Comparison of ENCODE assay signal across 8 mouse cellular contexts in the genomic region with DNA sequence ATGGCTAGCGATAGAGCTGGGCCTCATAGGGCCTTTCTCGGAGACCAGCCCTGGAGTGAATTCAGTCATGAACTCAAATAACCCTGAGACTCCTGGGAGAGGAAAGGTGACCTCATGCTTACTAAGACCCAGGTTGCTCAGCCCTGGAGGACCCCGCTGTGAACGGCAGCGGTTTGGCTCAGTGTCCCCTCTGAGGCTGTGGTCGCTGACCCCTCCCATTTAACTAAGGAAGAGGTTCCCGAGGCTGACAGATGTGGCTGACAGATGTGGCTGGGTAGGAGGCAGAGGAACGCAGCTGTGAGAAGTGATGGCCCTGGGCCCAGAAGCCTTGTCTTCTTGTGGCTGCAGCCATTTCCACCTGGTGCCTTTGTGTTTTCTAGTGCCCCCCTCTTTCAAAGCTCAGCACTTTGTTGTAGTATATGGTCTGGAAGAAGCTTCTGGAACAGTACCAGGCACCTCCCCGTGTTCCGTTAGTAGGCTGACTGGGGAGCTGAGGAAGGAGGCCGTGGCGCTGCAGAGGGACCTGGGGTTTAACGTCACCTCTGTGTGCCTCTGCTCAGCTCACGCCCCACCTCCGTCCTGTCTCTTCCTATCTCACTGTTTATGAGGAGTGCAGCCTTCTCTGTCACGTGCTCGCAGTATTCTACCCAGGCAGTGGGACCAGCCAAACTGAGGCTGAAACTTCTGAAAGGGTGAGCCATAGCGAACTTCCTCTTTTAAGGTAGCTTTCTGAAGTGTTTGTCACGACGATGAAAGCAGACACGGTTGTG. TPM values are rescaled to one million over a fixed set of nuclear protein-coding genes. Genes with fewer than 3 reads are reported as not detected.
DNase-seq lines count a peak whose midpoint lies in the region; ATAC-seq and TF ChIP-seq lines count a peak whose summit lies in the region.

No protein-coding gene starts in this region.

- H3K9me3 ChIP-seq in hindbrain, embryonic 10.5 days = no peaks in the 10 kb centered on the region
- no peaks in the 10 kb centered on the region for H3K9me3 ChIP-seq in hindbrain, embryonic 11.5 days (ENCODE audit: control insufficient read depth, low read length)
- H3K9me3 ChIP-seq in heart, embryonic 10.5 days = no peaks in the 10 kb centered on the region
- H3K9me3 ChIP-seq in midbrain, embryonic 13.5 days = no peaks in the 10 kb centered on the region

- 0 out of 2 replicates have a peak, but pooled peaks have one; percentile 19 for TF ChIP-seq POLR2A in lung, adult 2 months (IDR thresholded peaks at IDR 0.05; ENCODE audit: borderline replicate concordance, extremely low read depth, low read depth, low read length)

- DNase-seq in hindbrain, embryonic 10.5 days (ENCODE audit: low spot score) = no peak
- no peak for DNase-seq in hindbrain, embryonic 11.5 days (ENCODE audit: low spot score)
- DNase-seq in heart, embryonic 10.5 days (ENCODE audit: low spot score) = peak; percentile 78
- DNase-seq in lung, adult 2 months = no peak
- peak; percentile 95 for DNase-seq in splenic B cell, adult 2 months (ENCODE audit: low read depth, low spot score)
- DNase-seq in yolk sac, embryonic 10.5 days (ENCODE audit: low spot score) = no peak
- DNase-seq in adipocyte (ENCODE audit: low spot score) = no peak

- no peak overlapping the region for H3K9ac ChIP-seq in hindbrain, embryonic 11.5 days (ENCODE audit: low read depth, low read length)
- H3K9ac ChIP-seq in midbrain, embryonic 13.5 days (replicated peaks) = no peak overlapping the region

- WGBS in hindbrain, embryonic 10.5 days = 81% methylated on average over 21 of the region's 21 CpGs
- WGBS in hindbrain, embryonic 11.5 days = 82% methylated on average over 21 of the region's 21 CpGs
- 68% methylated on average over 21 of the region's 21 CpGs for WGBS in heart, embryonic 10.5 days
- 46% methylated on average over 21 of the region's 21 CpGs for WGBS in lung, adult 2 months
- WGBS in midbrain, embryonic 13.5 days = 83% methylated on average over 21 of the region's 21 CpGs

- peak overlapping the region; percentile 12; the same call in 1 of the 2 replicates for H3K27ac ChIP-seq in hindbrain, embryonic 10.5 days
- H3K27ac ChIP-seq in hindbrain, embryonic 11.5 days (ENCODE audit: low read depth, low read length) = no peak overlapping the region
- peak overlapping the region; percentile 76 for H3K27ac ChIP-seq in heart, embryonic 10.5 days
- H3K27ac ChIP-seq in midbrain, embryonic 13.5 days = no peak overlapping the region

- no peak overlapping the region for H3K4me2 ChIP-seq in hindbrain, embryonic 11.5 days (replicated peaks; ENCODE audit: low read depth, low read length)
- no peak overlapping the region for H3K4me2 ChIP-seq in midbrain, embryonic 13.5 days (replicated peaks)

- H3K36me3 ChIP-seq in hindbrain, embryonic 10.5 days = no peaks in the 10 kb centered on the region
- H3K36me3 ChIP-seq in hindbrain, embryonic 11.5 days (ENCODE audit: control insufficient read depth, insufficient read depth, low read length) = no peaks in the 10 kb centered on the region
- H3K36me3 ChIP-seq in heart, embryonic 10.5 days = no peaks in the 10 kb centered on the region
- no peaks in the 10 kb centered on the region for H3K36me3 ChIP-seq in splenic B cell, adult 2 months (ENCODE audit: control insufficient read depth, insufficient read depth, low read length, poor library complexity, severe bottlenecking)
- H3K36me3 ChIP-seq in midbrain, embryonic 13.5 days = no peaks in the 10 kb centered on the region

- peaks cover 9% of the 10 kb centered on the region; the same call in 1 of the 2 replicates for H3K4me1 ChIP-seq in hindbrain, embryonic 10.5 days (replicated peaks)
- no peaks in the 10 kb centered on the region for H3K4me1 ChIP-seq in hindbrain, embryonic 11.5 days (replicated peaks; ENCODE audit: control insufficient read depth, insufficient read depth, low read length)
- peaks cover 18% of the 10 kb centered on the region for H3K4me1 ChIP-seq in heart, embryonic 10.5 days
- no peaks in the 10 kb centered on the region for H3K4me1 ChIP-seq in lung, adult 2 months (ENCODE audit: control insufficient read depth, insufficient read depth, low read length)
- no peaks in the 10 kb centered on the region for H3K4me1 ChIP-seq in midbrain, embryonic 13.5 days (replicated peaks)

- no peak for TF ChIP-seq CTCF in lung, adult 2 months (IDR thresholded peaks at IDR 0.05; ENCODE audit: insufficient read depth, low read length)

- H3K4me3 ChIP-seq in hindbrain, embryonic 10.5 days = no peak overlapping the region
- no peak overlapping the region for H3K4me3 ChIP-seq in hindbrain, embryonic 11.5 days (ENCODE audit: low read depth, low read length)
- H3K4me3 ChIP-seq in heart, embryonic 10.5 days = no peak overlapping the region
- no peak overlapping the region for H3K4me3 ChIP-seq in lung, adult 2 months (replicated peaks; ENCODE audit: extremely low read depth, low read depth, low read length)
- no peak overlapping the region for H3K4me3 ChIP-seq in midbrain, embryonic 13.5 days (replicated peaks)

- ATAC-seq in hindbrain, embryonic 11.5 days (ENCODE audit: low FRiP score) = no peak
- no peak for ATAC-seq in midbrain, embryonic 13.5 days

- H3K27me3 ChIP-seq in hindbrain, embryonic 10.5 days (ENCODE audit: insufficient read depth, poor library complexity, severe bottlenecking) = no peaks in the 10 kb centered on the region
- no peaks in the 10 kb centered on the region for H3K27me3 ChIP-seq in hindbrain, embryonic 11.5 days (ENCODE audit: control insufficient read depth, insufficient read depth, low read length)
- no peaks in the 10 kb centered on the region for H3K27me3 ChIP-seq in heart, embryonic 10.5 days (ENCODE audit: insufficient read depth, poor library complexity, severe bottlenecking)
- H3K27me3 ChIP-seq in splenic B cell, adult 2 months (ENCODE audit: control insufficient read depth, insufficient read depth, low read length, poor library complexity, severe bottlenecking) = no peaks in the 10 kb centered on the region
- no peaks in the 10 kb centered on the region for H3K27me3 ChIP-seq in midbrain, embryonic 13.5 days

RNA-seq across cellular contexts. Expression of gene D6Ertd527e, which starts 48.1 kb away (rescaled TPM):
- 0.07 and 0.25 TPM in 2 replicates for polyA plus RNA-seq in hindbrain, embryonic 10.5 days (2016; fragmentation: Nextera tagmentation; extraction: Ambion mirVana)
- 0.08 TPM in 1 of 2 replicates, not detected in the other for polyA plus RNA-seq in hindbrain, embryonic 11.5 days (2014; fragmentation: Nextera tagmentation; extraction: Ambion mirVana)
- not detected in 2 replicates for polyA plus RNA-seq in heart, embryonic 10.5 days (2016; fragmentation: Nextera tagmentation; extraction: Ambion mirVana)
- polyA plus RNA-seq in lung, adult 2 months (2012; rRNA removed) = 2.0 and 2.3 TPM in 2 replicates
- 0.12 and 0.16 TPM in 2 replicates for polyA plus RNA-seq in midbrain, embryonic 13.5 days (2015; fragmentation: Nextera tagmentation; extraction: Ambion mirVana)

Comparison
In these comparisons a context has a peak if more than half of its experiments do, and no peak if none do; other contexts are left out.
1. H3K27ac ChIP-seq: peak in hindbrain, embryonic 10.5 days (single experiment) and heart, embryonic 10.5 days (single experiment); none in hindbrain, embryonic 11.5 days (single experiment) and midbrain, embryonic 13.5 days (single experiment).
2. DNase-seq: peak in heart, embryonic 10.5 days (single experiment) and splenic B cell, adult 2 months (single experiment); none in hindbrain, embryonic 10.5 days (single experiment), hindbrain, embryonic 11.5 days (single experiment), lung, adult 2 months (single experiment), yolk sac, embryonic 10.5 days (single experiment) and adipocyte (single experiment).